Mouse (Mus musculus): Measurements from ENCODE around the gene Gtpbp3. TPM values are rescaled to one million over a fixed set of nuclear protein-coding genes. Genes with fewer than 3 reads are reported as not detected.

The Gtpbp3 gene
- polyA plus RNA-seq, 1 experiment from 2014 or later, result 10.6 TPM

DNA sequence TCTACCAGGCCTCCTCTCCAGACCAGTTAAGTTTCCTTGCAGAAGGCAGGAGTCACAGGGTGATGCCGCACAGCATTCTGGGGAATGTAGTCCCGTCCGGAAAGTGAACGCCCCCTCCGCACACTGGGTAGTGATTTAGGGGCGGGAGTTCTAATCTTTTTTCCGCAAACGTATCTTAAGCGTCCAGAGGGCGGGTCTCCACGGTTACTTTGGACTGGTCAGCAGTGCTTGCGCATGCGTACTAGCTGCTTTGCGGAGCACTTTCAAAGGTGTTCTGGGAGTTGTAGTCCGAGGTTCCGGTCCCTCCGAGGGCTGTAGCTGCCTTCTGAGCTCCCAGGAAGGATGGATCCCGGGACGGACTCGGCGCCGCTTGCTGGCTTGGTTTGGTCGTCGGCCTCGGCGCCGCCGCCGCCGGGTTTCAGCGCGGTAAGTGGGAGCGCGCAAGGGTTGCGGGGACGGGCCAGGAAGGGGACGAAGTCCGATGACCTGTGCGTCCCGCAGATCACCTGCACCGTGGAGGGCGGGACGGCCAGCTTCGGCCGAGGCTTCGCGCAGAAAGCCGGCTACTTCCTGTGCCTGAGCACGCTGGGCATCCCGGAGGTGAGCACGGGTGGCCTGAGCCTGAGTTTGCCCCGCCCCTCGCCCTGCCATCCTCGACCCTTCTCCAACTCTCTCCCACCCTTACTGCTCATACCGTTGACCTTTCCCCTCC, 54.9 kb downstream of the Gtpbp3 start, which contains the start of gene Mvb12a:
Gene Mvb12a (plus strand): TSS at position 291 of the 712 bp plus-strand sequence.
- H3K4me3 ChIP-seq (ENCODE audit: low read depth, low read length), result peak within 1 kb of the TSS; percentile 84
- H3K4me1 ChIP-seq (ENCODE audit: insufficient read depth, low read depth, low read length), result peaks cover 6% of the 10 kb centered on the region
- no peaks in the 10 kb centered on the region for H3K27me3 ChIP-seq (replicated peaks; ENCODE audit: insufficient read depth, low read length)
- 0 out of 2 replicates have a peak within 1 kb of the TSS, but pooled peaks have one; percentile 47 for H3K27ac ChIP-seq (ENCODE audit: low read length)
- H3K9me3 ChIP-seq (ENCODE audit: low read length), result no peaks in the 10 kb centered on the region
- H3K4me2 ChIP-seq (replicated peaks; ENCODE audit: low read depth, low read length), result peak within 1 kb of the TSS; percentile 87
- peak within 1 kb of the TSS; percentile 52 for H3K9ac ChIP-seq (replicated peaks; ENCODE audit: low read depth)
- DNase-seq (ENCODE audit: low spot score), result peak; percentile 100
- WGBS, result under 1% methylated on average over 54 of the region's 55 CpGs
- no peaks in the 10 kb centered on the region for H3K36me3 ChIP-seq (ENCODE audit: insufficient read depth, low read length)
- ATAC-seq, result peak; percentile 98
- TF ChIP-seq CTCF (IDR thresholded peaks at IDR 0.05) (no peak), EP300 (IDR thresholded peaks at IDR 0.05) (no peak)

DNA sequence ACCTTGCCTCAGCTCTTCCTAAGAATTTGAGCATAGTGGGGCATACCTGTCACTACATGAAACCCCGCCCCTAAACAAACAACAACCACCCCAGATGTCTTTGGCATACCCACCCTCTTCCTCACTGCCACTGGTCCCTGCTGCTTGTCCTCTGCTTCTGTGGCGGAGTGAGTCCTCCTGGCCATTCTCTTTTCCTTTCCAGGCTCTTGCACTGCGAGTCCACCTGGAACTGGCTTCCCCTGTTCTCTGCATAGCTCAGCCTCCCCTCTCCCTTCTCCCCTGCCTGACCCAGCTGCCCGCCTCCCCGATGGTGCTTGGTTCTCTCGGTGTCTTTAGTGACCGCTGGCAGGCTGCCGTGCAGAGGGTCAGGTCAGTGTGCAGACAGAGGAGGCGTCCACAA, 55.9 kb downstream of the Gtpbp3 start:
- H3K27me3 ChIP-seq (replicated peaks; ENCODE audit: insufficient read depth, low read length), result no peaks in the 10 kb centered on the region
- WGBS, result 79% methylated on average over 9 of the region's 9 CpGs
- H3K9ac ChIP-seq (replicated peaks; ENCODE audit: low read depth), result no peak overlapping the region
- H3K9me3 ChIP-seq (ENCODE audit: low read length), result no peaks in the 10 kb centered on the region
- H3K4me2 ChIP-seq (replicated peaks; ENCODE audit: low read depth, low read length), result peak overlapping the region; percentile 87; the same call in 1 of the 2 replicates
- no peaks in the 10 kb centered on the region; the same call in 1 of the 2 replicates for H3K4me1 ChIP-seq (ENCODE audit: insufficient read depth, low read depth, low read length)
- no peak for TF ChIP-seq EP300 (IDR thresholded peaks at IDR 0.05)
- peak overlapping the region; percentile 84; the same call in 1 of the 2 replicates for H3K4me3 ChIP-seq (ENCODE audit: low read depth, low read length)
- DNase-seq (ENCODE audit: low spot score), result no peak
- H3K36me3 ChIP-seq (ENCODE audit: insufficient read depth, low read length), result no peaks in the 10 kb centered on the region
- ATAC-seq, result no peak
- H3K27ac ChIP-seq (ENCODE audit: low read length), result no peak overlapping the region

DNA sequence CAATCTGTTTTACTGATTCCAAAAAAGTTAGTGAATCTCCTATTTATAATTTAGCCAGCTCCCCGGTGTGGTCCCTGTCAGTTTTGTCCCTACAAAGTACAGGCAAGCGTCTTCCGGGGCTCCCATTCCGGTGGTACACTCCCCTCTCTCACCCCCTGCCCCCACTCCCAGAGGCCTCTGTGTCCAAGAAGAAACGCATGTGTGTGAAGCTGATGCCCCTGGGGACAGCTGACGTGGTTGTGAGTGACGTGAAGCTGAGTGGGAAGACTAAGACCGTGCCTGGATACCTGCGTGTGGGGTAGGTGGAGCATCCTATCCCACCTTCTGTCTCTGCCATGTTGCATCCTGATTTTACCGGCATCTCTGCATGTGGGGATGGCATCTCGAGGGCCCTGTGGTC, 57.1 kb downstream of the Gtpbp3 start:
- H3K27ac ChIP-seq (ENCODE audit: low read length), result no peak overlapping the region
- no peak overlapping the region for H3K4me3 ChIP-seq (ENCODE audit: low read depth, low read length)
- H3K36me3 ChIP-seq (ENCODE audit: insufficient read depth, low read length), result no peaks in the 10 kb centered on the region
- H3K9ac ChIP-seq (replicated peaks; ENCODE audit: low read depth), result no peak overlapping the region
- no peaks in the 10 kb centered on the region; the same call in 1 of the 2 replicates for H3K4me1 ChIP-seq (ENCODE audit: insufficient read depth, low read depth, low read length)
- no peak overlapping the region for H3K4me2 ChIP-seq (replicated peaks; ENCODE audit: low read depth, low read length)
- H3K9me3 ChIP-seq (ENCODE audit: low read length), result no peaks in the 10 kb centered on the region
- no peaks in the 10 kb centered on the region for H3K27me3 ChIP-seq (replicated peaks; ENCODE audit: insufficient read depth, low read length)
- DNase-seq (ENCODE audit: low spot score) (no peak), ATAC-seq (no peak)
- WGBS, result 89% methylated on average over 11 of the region's 11 CpGs
- TF ChIP-seq EP300 (IDR thresholded peaks at IDR 0.05), result no peak
- TF ChIP-seq CTCF (IDR thresholded peaks at IDR 0.05), result no peak

DNA sequence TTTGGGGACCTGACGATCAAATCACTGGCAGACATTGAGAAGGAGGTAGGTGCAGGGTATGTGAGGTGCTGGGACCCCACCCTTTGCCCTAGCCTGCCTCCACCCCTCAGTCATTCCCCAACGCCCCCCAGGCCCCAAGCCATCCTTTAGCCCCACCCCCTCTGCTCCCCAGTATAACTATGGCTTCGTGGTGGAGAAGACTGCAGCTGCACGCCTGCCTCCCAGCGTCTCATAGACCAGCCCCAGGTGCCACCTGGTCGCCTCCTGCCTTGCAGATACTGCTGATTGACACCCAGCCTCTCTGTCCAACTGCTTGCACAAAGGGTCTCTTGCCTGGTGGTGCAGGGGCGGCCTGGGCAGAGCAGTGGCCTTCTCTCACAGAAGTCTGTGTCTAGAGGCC, 59.7 kb downstream of the Gtpbp3 start:
- Histone ChIP-seq H3K4me2 (replicated peaks; ENCODE audit: low read depth, low read length) (no peak overlapping the region), H3K9ac (replicated peaks; ENCODE audit: low read depth) (no peak overlapping the region), H3K4me3 (ENCODE audit: low read depth, low read length) (no peak overlapping the region), H3K27me3 (replicated peaks; ENCODE audit: insufficient read depth, low read length) (no peaks in the 10 kb centered on the region), H3K36me3 (ENCODE audit: insufficient read depth, low read length) (no peaks in the 10 kb centered on the region), H3K9me3 (ENCODE audit: low read length) (no peaks in the 10 kb centered on the region), H3K27ac (ENCODE audit: low read length) (no peak overlapping the region), H3K4me1 (ENCODE audit: insufficient read depth, low read depth, low read length) (no peaks in the 10 kb centered on the region; the same call in 1 of the 2 replicates)
- TF ChIP-seq CTCF (IDR thresholded peaks at IDR 0.05), result no peak
- TF ChIP-seq EP300 (IDR thresholded peaks at IDR 0.05), result no peak
- ATAC-seq (no peak), DNase-seq (ENCODE audit: low spot score) (no peak)
- WGBS, result 84% methylated on average over 7 of the region's 7 CpGs

Other genes starting within 250 kb of the Gtpbp3 start
- 9.1 and 9.6 TPM in 2 replicates for gene Myo9b, start 215.4 kb upstream of the Gtpbp3 start, polyA plus RNA-seq (2015; fragmentation: Nextera tagmentation; extraction: Ambion mirVana)
- 13.5 and 18.9 TPM in 2 replicates for gene Haus8, start 215.2 kb upstream of the Gtpbp3 start, polyA plus RNA-seq (2015; fragmentation: Nextera tagmentation; extraction: Ambion mirVana)
- 136 and 139 TPM in 2 replicates for gene Use1, start 121.3 kb upstream of the Gtpbp3 start, polyA plus RNA-seq (2015; fragmentation: Nextera tagmentation; extraction: Ambion mirVana)
- 11.1 and 11.9 TPM in 2 replicates for gene Ocel1, start 116.8 kb upstream of the Gtpbp3 start, polyA plus RNA-seq (2015; fragmentation: Nextera tagmentation; extraction: Ambion mirVana)
- 61.5 and 69.4 TPM in 2 replicates for gene Nr2f6, start 106.1 kb upstream of the Gtpbp3 start, polyA plus RNA-seq (2015; fragmentation: Nextera tagmentation; extraction: Ambion mirVana)
- 29.5 and 42.0 TPM in 2 replicates for gene Ushbp1, start 92.3 kb upstream of the Gtpbp3 start, polyA plus RNA-seq (2015; fragmentation: Nextera tagmentation; extraction: Ambion mirVana)
- gene Babam1, start 91.2 kb upstream of the Gtpbp3 start, polyA plus RNA-seq (2015; fragmentation: Nextera tagmentation; extraction: Ambion mirVana), result 60.8 and 62.5 TPM in 2 replicates
- 0.72 and 1.5 TPM in 2 replicates for gene Ankle1, start 82.1 kb upstream of the Gtpbp3 start, polyA plus RNA-seq (2015; fragmentation: Nextera tagmentation; extraction: Ambion mirVana)
- 23.8 and 27.6 TPM in 2 replicates for gene Abhd8, start 24.4 kb upstream of the Gtpbp3 start, polyA plus RNA-seq (2015; fragmentation: Nextera tagmentation; extraction: Ambion mirVana)
- gene Mrpl34, start 23.1 kb upstream of the Gtpbp3 start, polyA plus RNA-seq (2015; fragmentation: Nextera tagmentation; extraction: Ambion mirVana), result 137 and 146 TPM in 2 replicates
- 73.7 and 78.6 TPM in 2 replicates for gene Dda1, start 18.9 kb upstream of the Gtpbp3 start, polyA plus RNA-seq (2015; fragmentation: Nextera tagmentation; extraction: Ambion mirVana)
- gene Ano8, start 2.1 kb upstream of the Gtpbp3 start, polyA plus RNA-seq (2015; fragmentation: Nextera tagmentation; extraction: Ambion mirVana), result 1.1 and 1.2 TPM in 2 replicates
- gene Plvap, start 23.6 kb downstream of the Gtpbp3 start, polyA plus RNA-seq (2015; fragmentation: Nextera tagmentation; extraction: Ambion mirVana), result 246 and 265 TPM in 2 replicates
- 0.07 and 0.08 TPM in 2 replicates for gene Ccdc194, start 37.6 kb downstream of the Gtpbp3 start, polyA plus RNA-seq (2015; fragmentation: Nextera tagmentation; extraction: Ambion mirVana)
- gene Bst2, start 49.4 kb downstream of the Gtpbp3 start, polyA plus RNA-seq (2015; fragmentation: Nextera tagmentation; extraction: Ambion mirVana), result 86.2 and 99.8 TPM in 2 replicates
- gene Mvb12a, start 54.8 kb downstream of the Gtpbp3 start, polyA plus RNA-seq (2015; fragmentation: Nextera tagmentation; extraction: Ambion mirVana), result 103 and 112 TPM in 2 replicates
- 8.5 and 8.7 TPM in 2 replicates for gene Tmem221, start 70.8 kb downstream of the Gtpbp3 start, polyA plus RNA-seq (2015; fragmentation: Nextera tagmentation; extraction: Ambion mirVana)
- 0.11 and 0.13 TPM in 2 replicates for gene Nxnl1, start 78.5 kb downstream of the Gtpbp3 start, polyA plus RNA-seq (2015; fragmentation: Nextera tagmentation; extraction: Ambion mirVana)
- 26.9 and 27.7 TPM in 2 replicates for gene Slc27a1, start 80.8 kb downstream of the Gtpbp3 start, polyA plus RNA-seq (2015; fragmentation: Nextera tagmentation; extraction: Ambion mirVana)
- gene Pgls, start 104.1 kb downstream of the Gtpbp3 start, polyA plus RNA-seq (2015; fragmentation: Nextera tagmentation; extraction: Ambion mirVana), result 174 and 177 TPM in 2 replicates
- 1.2 and 2.0 TPM in 2 replicates for gene Fam129c, start 109.5 kb downstream of the Gtpbp3 start, polyA plus RNA-seq (2015; fragmentation: Nextera tagmentation; extraction: Ambion mirVana)
- gene Colgalt1, start 122.9 kb downstream of the Gtpbp3 start, polyA plus RNA-seq (2015; fragmentation: Nextera tagmentation; extraction: Ambion mirVana), result 64.7 and 66.0 TPM in 2 replicates
- 0.35 and 0.46 TPM in 2 replicates for gene Unc13a, start 183.7 kb downstream of the Gtpbp3 start, polyA plus RNA-seq (2015; fragmentation: Nextera tagmentation; extraction: Ambion mirVana)
- gene Jak3, start 188.2 kb downstream of the Gtpbp3 start, polyA plus RNA-seq (2015; fragmentation: Nextera tagmentation; extraction: Ambion mirVana), result 7.7 and 10.0 TPM in 2 replicates
- gene Insl3, start 201.1 kb downstream of the Gtpbp3 start, polyA plus RNA-seq (2015; fragmentation: Nextera tagmentation; extraction: Ambion mirVana), result 2.9 and 3.9 TPM in 2 replicates
- 11.7 and 12.1 TPM in 2 replicates for gene B3gnt3, start 213.7 kb downstream of the Gtpbp3 start, polyA plus RNA-seq (2015; fragmentation: Nextera tagmentation; extraction: Ambion mirVana)
- 1.4 and 1.8 TPM in 2 replicates for gene Fcho1, start 237.6 kb downstream of the Gtpbp3 start, polyA plus RNA-seq (2015; fragmentation: Nextera tagmentation; extraction: Ambion mirVana)

Measured in lung, postnatal 0 days (tissue).